Mouse (Mus musculus): Measurements from ENCODE around the gene Fam214b. TPM values are rescaled to one million over a fixed set of nuclear protein-coding genes. Genes with fewer than 3 reads are reported as not detected.

Gene Fam214b
- 28.1 and 28.9 TPM in 2 replicates for polyA plus RNA-seq (2014; fragmentation: Nextera tagmentation; extraction: Ambion mirVana)

DNA sequence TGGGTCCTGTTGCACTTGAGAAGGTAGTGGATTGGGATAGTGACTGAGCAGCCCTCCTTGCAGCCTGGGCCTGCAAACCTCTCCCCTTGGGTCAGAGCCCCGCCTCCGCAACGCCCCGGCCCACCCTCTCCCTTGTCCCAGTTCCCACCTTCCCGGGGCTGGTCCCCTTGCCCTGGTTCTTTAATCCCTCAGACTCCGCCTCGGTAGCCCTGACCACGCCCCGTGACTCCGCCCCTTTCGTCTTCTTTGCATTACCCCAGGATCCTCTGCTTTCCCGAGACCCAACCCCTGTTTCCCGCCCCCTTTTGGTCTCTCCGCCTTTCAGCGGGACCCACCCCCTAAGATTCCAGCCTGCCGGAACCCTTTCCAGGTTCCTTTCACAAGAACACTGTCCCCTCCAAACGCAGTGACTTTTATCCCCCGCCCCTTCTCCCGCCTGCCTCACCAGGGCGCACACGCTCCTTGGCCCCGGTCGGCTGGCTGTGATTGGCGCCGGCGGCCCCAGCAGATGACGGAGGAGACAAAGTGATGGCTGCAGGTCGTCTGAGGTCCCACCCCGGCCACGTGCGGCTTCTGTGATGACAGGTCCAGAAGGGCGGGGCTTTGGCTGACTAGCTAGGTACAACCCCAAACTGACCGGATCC lies at the start of gene Fam214b:
Fam214b (minus strand) TSS at position 562 of the 644 bp plus-strand sequence.
- peaks cover 14% of the 10 kb centered on the region for H3K4me1 ChIP-seq (replicated peaks; ENCODE audit: control insufficient read depth, insufficient read depth, low read length)
- peak; percentile 99 for DNase-seq (ENCODE audit: low spot score)

GRCm38 (mm10) chr4:43091183-43091582 lies 45.2 kb upstream of the Fam214b start:
- Histone ChIP-seq H3K4me1 (replicated peaks; ENCODE audit: control insufficient read depth, insufficient read depth, low read length) (no peaks in the 10 kb centered on the region), H3K36me3 (ENCODE audit: control insufficient read depth, insufficient read depth, low read length) (no peaks in the 10 kb centered on the region), H3K27ac (ENCODE audit: low read depth, low read length) (no peak overlapping the region), H3K9ac (ENCODE audit: low read length) (no peak overlapping the region), H3K4me2 (ENCODE audit: low read depth, low read length, severe bottlenecking) (no peak overlapping the region), H3K27me3 (ENCODE audit: control insufficient read depth, insufficient read depth, low read length) (no peaks in the 10 kb centered on the region), H3K9me3 (ENCODE audit: control insufficient read depth, low read length) (no peaks in the 10 kb centered on the region), H3K4me3 (ENCODE audit: low read depth, low read length) (no peak overlapping the region)
- ATAC-seq (replicated peaks; ENCODE audit: low FRiP score) (no peak), DNase-seq (ENCODE audit: low spot score) (no peak)
- WGBS = 89% methylated on average over 4 of the region's 4 CpGs

More for the DNA sequence above, at the start of gene Fam214b:
- ATAC-seq (replicated peaks; ENCODE audit: low FRiP score) = peak; percentile 84
- no peaks in the 10 kb centered on the region for H3K27me3 ChIP-seq (ENCODE audit: control insufficient read depth, insufficient read depth, low read length)
- no peaks in the 10 kb centered on the region for H3K9me3 ChIP-seq (ENCODE audit: control insufficient read depth, low read length)
- H3K4me3 ChIP-seq (ENCODE audit: low read depth, low read length) = peak within 1 kb of the TSS; percentile 56
- WGBS = under 1% methylated on average over 33 of the region's 33 CpGs
- peak within 1 kb of the TSS; percentile 70 for H3K9ac ChIP-seq (ENCODE audit: low read length)
- no peaks in the 10 kb centered on the region for H3K36me3 ChIP-seq (ENCODE audit: control insufficient read depth, insufficient read depth, low read length)
- peak within 1 kb of the TSS; percentile 89 for H3K4me2 ChIP-seq (ENCODE audit: low read depth, low read length, severe bottlenecking)
- H3K27ac ChIP-seq (ENCODE audit: low read depth, low read length) = peak within 1 kb of the TSS; percentile 99

DNA sequence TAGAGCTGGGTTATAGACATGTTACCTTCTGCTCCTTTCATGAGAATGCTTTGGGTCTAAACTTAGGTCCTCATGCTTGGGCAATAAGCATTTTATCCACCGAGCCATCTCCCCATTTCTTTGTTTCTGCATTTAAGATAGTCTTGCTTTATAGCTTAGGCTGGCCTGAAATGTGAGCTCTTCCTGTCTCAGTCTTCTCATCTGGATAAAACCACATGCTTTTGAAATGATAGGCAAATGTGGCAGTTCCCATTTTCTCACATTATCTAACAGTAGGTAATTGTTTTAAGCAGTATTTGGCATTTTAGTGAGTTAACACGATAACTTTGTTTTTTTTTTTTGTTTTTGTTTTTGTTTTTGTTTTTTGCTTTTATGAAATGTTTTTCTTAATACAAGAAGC lies 43.9 kb upstream of the Fam214b start:
- Histone ChIP-seq H3K27ac (ENCODE audit: low read depth, low read length) (no peak overlapping the region), H3K27me3 (ENCODE audit: control insufficient read depth, insufficient read depth, low read length) (no peaks in the 10 kb centered on the region), H3K4me2 (ENCODE audit: low read depth, low read length, severe bottlenecking) (no peak overlapping the region), H3K4me3 (ENCODE audit: low read depth, low read length) (no peak overlapping the region), H3K36me3 (ENCODE audit: control insufficient read depth, insufficient read depth, low read length) (no peaks in the 10 kb centered on the region), H3K9ac (ENCODE audit: low read length) (no peak overlapping the region), H3K9me3 (ENCODE audit: control insufficient read depth, low read length) (no peaks in the 10 kb centered on the region), H3K4me1 (replicated peaks; ENCODE audit: control insufficient read depth, insufficient read depth, low read length) (no peaks in the 10 kb centered on the region)
- no peak for DNase-seq (ENCODE audit: low spot score)
- WGBS = 95% methylated on average over 2 of the region's 2 CpGs
- ATAC-seq (replicated peaks; ENCODE audit: low FRiP score) = no peak

DNA sequence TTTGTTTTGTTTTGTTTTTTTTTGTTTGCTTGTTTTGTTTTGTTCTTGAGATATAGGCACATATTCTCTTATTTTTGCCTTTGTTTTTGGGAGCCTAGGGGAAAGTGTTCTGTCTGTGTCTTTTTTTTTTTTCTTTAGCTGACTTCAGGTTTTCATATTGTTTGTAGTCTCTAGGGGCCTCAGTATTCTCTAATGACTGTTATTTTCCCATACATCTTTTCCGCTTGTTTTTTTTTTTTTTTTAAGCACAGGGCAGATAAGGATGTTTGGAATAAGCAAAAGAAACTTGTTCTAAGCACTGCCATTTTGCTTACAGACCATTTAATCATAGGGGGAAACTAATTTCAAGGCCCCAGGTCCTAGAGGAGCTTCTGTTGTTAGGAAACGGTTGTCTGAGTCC lies 36.4 kb upstream of the Fam214b start:
- no peaks in the 10 kb centered on the region for H3K36me3 ChIP-seq (ENCODE audit: control insufficient read depth, insufficient read depth, low read length)
- H3K4me3 ChIP-seq (ENCODE audit: low read depth, low read length) = no peak overlapping the region
- no peaks in the 10 kb centered on the region for H3K9me3 ChIP-seq (ENCODE audit: control insufficient read depth, low read length)
- WGBS = 81% methylated on average over 2 of the region's 2 CpGs
- H3K27me3 ChIP-seq (ENCODE audit: control insufficient read depth, insufficient read depth, low read length) = no peaks in the 10 kb centered on the region
- ATAC-seq (replicated peaks; ENCODE audit: low FRiP score) (no peak), DNase-seq (ENCODE audit: low spot score) (no peak)
- H3K27ac ChIP-seq (ENCODE audit: low read depth, low read length) = no peak overlapping the region
- H3K4me1 ChIP-seq (replicated peaks; ENCODE audit: control insufficient read depth, insufficient read depth, low read length) = no peaks in the 10 kb centered on the region
- H3K9ac ChIP-seq (ENCODE audit: low read length) = no peak overlapping the region
- no peak overlapping the region for H3K4me2 ChIP-seq (ENCODE audit: low read depth, low read length, severe bottlenecking)

DNA sequence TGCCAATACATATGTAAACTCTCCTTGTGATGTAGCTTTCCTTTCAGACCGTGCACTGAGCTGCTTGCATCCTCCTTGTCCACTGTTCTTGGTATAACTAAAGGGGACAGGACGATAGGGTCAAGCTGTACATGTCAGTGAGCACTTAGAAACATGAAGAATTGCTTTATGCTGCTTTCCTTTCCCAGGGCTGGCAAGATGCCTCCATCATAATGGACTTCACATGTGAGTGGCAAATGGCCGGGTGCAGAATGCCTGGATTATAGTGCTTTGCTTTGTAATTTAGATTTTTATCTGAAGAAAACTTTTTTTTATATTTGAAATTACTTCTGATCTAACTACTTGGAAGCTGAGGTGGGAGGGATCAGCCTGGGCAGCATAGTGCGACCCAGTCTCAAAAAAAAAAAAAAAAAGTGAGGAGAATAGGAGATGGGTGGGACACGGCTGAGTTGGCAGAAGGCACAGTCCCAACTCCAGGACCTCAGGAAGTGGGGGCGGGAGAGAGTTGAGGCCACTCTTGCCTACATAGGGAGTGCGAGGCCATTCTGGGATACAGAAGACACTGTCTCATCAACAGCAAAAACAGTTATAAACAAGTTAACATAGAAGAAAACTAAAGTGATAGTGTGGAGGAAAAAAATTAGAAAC lies 32.2 kb upstream of the Fam214b start:
- no peak overlapping the region for H3K27ac ChIP-seq (ENCODE audit: low read depth, low read length)
- no peaks in the 10 kb centered on the region for H3K4me1 ChIP-seq (replicated peaks; ENCODE audit: control insufficient read depth, insufficient read depth, low read length)
- WGBS = 73% methylated on average over 7 of the region's 7 CpGs
- DNase-seq (ENCODE audit: low spot score) (no peak), ATAC-seq (replicated peaks; ENCODE audit: low FRiP score) (no peak)
- H3K4me2 ChIP-seq (ENCODE audit: low read depth, low read length, severe bottlenecking) = no peak overlapping the region
- H3K9ac ChIP-seq (ENCODE audit: low read length) = no peak overlapping the region
- H3K36me3 ChIP-seq (ENCODE audit: control insufficient read depth, insufficient read depth, low read length) = no peaks in the 10 kb centered on the region
- no peaks in the 10 kb centered on the region for H3K9me3 ChIP-seq (ENCODE audit: control insufficient read depth, low read length)
- no peaks in the 10 kb centered on the region for H3K27me3 ChIP-seq (ENCODE audit: control insufficient read depth, insufficient read depth, low read length)
- H3K4me3 ChIP-seq (ENCODE audit: low read depth, low read length) = no peak overlapping the region

DNA sequence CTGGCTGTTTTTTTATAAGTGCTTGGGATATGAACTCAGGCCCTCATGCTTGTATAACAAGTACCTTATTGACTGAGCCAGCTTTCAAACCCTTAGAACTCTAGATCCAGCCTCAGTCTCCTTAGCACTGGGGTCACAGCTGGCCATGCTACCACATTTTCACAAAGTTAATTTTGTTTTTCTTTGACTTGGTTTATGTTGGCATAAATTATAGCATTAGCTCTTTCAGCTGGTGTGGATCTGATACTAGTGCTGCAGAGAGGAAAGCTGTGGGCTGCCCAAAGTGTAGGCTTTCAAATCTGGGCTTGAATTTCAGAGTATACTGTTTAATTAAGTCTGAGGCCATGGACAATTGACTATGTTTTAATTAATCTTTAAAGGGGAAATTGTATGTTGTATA lies 28.9 kb upstream of the Fam214b start:
- Histone ChIP-seq H3K27me3 (ENCODE audit: control insufficient read depth, insufficient read depth, low read length) (no peaks in the 10 kb centered on the region), H3K9me3 (ENCODE audit: control insufficient read depth, low read length) (no peaks in the 10 kb centered on the region), H3K4me2 (ENCODE audit: low read depth, low read length, severe bottlenecking) (no peak overlapping the region), H3K9ac (ENCODE audit: low read length) (no peak overlapping the region), H3K27ac (ENCODE audit: low read depth, low read length) (no peak overlapping the region), H3K4me3 (ENCODE audit: low read depth, low read length) (no peak overlapping the region), H3K36me3 (ENCODE audit: control insufficient read depth, insufficient read depth, low read length) (no peaks in the 10 kb centered on the region), H3K4me1 (replicated peaks; ENCODE audit: control insufficient read depth, insufficient read depth, low read length) (no peaks in the 10 kb centered on the region)
- DNase-seq (ENCODE audit: low spot score) (no peak), ATAC-seq (replicated peaks; ENCODE audit: low FRiP score) (no peak)

DNA sequence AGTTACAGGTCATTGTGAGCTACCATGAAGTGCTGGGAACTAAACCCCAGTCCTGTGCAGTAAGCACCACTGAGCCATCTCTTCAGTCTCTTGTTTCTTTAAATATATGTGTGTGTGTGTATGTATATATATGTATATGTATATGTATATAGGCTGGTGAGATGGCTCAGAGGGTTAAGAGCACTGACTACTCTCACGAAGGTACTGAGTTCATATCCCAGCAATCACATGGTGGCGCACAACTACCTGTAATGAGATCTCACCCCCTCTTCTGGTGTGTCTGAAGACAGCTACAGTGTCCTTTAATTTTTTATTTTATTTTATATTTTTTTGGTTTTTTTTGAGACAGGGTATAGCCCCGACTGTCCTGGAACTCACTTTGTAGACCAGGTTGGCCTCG lies 19.5 kb upstream of the Fam214b start:
- no peak for ATAC-seq (replicated peaks; ENCODE audit: low FRiP score)
- Histone ChIP-seq H3K4me2 (ENCODE audit: low read depth, low read length, severe bottlenecking) (no peak overlapping the region), H3K27me3 (ENCODE audit: control insufficient read depth, insufficient read depth, low read length) (no peaks in the 10 kb centered on the region), H3K9me3 (ENCODE audit: control insufficient read depth, low read length) (no peaks in the 10 kb centered on the region), H3K27ac (ENCODE audit: low read depth, low read length) (no peak overlapping the region), H3K4me3 (ENCODE audit: low read depth, low read length) (no peak overlapping the region), H3K36me3 (ENCODE audit: control insufficient read depth, insufficient read depth, low read length) (no peaks in the 10 kb centered on the region), H3K4me1 (replicated peaks; ENCODE audit: control insufficient read depth, insufficient read depth, low read length) (no peaks in the 10 kb centered on the region), H3K9ac (ENCODE audit: low read length) (no peak overlapping the region)
- DNase-seq (ENCODE audit: low spot score) = no peak
- 96% methylated on average over 4 of the region's 4 CpGs for WGBS

DNA sequence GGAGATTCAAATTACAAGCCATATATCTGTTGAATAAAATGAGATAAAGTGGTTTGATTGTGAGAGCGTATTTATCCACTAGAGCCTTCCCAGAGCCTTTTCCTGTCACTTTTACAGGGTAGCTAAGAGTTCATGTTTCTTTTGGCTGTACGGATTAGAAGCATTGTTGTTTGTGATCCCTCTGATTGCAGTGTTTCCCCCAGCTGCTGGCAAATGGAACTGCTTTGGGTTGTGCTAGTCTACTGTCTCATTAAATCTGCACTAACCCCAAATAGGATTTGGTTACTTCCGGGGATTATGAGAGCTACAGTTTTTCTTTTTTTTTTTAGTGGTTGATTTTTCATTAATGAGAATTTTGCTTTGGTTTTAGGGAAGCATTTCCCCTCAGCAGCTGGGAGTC lies 14.3 kb upstream of the Fam214b start:
- H3K9me3 ChIP-seq (ENCODE audit: control insufficient read depth, low read length) = no peaks in the 10 kb centered on the region
- no peak overlapping the region for H3K4me3 ChIP-seq (ENCODE audit: low read depth, low read length)
- no peaks in the 10 kb centered on the region for H3K4me1 ChIP-seq (replicated peaks; ENCODE audit: control insufficient read depth, insufficient read depth, low read length)
- no peaks in the 10 kb centered on the region for H3K27me3 ChIP-seq (ENCODE audit: control insufficient read depth, insufficient read depth, low read length)
- H3K9ac ChIP-seq (ENCODE audit: low read length) = no peak overlapping the region
- no peak overlapping the region for H3K27ac ChIP-seq (ENCODE audit: low read depth, low read length)
- H3K4me2 ChIP-seq (ENCODE audit: low read depth, low read length, severe bottlenecking) = no peak overlapping the region
- no peak for DNase-seq (ENCODE audit: low spot score)
- WGBS = 56% methylated on average over 3 of the region's 3 CpGs
- no peaks in the 10 kb centered on the region for H3K36me3 ChIP-seq (ENCODE audit: control insufficient read depth, insufficient read depth, low read length)
- no peak for ATAC-seq (replicated peaks; ENCODE audit: low FRiP score)

DNA sequence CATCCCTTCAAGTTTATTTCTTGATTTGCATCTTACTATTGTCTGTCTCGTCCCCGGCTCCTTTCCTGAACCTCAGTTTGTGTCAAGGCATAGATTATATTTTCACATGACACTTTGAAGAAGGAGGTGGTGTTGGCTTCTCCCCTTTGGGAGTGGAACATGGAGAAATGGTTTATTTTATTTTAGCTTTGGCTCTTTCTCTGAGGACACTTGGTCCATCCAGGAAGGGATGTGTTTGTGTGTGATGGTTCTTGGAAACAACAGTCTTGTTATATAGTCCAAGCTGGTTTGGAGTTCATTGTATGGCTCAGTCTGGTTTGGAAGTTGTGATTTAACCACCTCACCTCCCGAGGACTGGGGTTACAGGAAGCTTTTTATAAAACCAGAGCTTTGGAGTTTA lies 13.7 kb upstream of the Fam214b start:
- Histone ChIP-seq H3K27ac (ENCODE audit: low read depth, low read length) (no peak overlapping the region), H3K27me3 (ENCODE audit: control insufficient read depth, insufficient read depth, low read length) (no peaks in the 10 kb centered on the region), H3K4me1 (replicated peaks; ENCODE audit: control insufficient read depth, insufficient read depth, low read length) (no peaks in the 10 kb centered on the region), H3K9ac (ENCODE audit: low read length) (peak overlapping the region; percentile 84; the same call in 1 of the 2 replicates), H3K4me3 (ENCODE audit: low read depth, low read length) (peak overlapping the region; percentile 73), H3K36me3 (ENCODE audit: control insufficient read depth, insufficient read depth, low read length) (no peaks in the 10 kb centered on the region), H3K9me3 (ENCODE audit: control insufficient read depth, low read length) (no peaks in the 10 kb centered on the region), H3K4me2 (ENCODE audit: low read depth, low read length, severe bottlenecking) (peak overlapping the region; percentile 60)
- no peak for DNase-seq (ENCODE audit: low spot score)
- 45% methylated on average over 3 of the region's 3 CpGs for WGBS
- no peak for ATAC-seq (replicated peaks; ENCODE audit: low FRiP score)

Measured in forebrain, embryonic 11.5 days (tissue).